Mouse (Mus musculus) retina, postnatal 7 days (tissue): Measurements from ENCODE around the gene Sphk2.
"Not testable (repeated sequence)": the region's sequence is repeated elsewhere in the genome, so short reads cannot be mapped to it uniquely, and the experiment has no call there.

ENCODE experiments used
- DNase-seq: peaks from one replicate; pipeline ENCODE4 v3.0.0-alpha.2; 2012; ENCODE audit warnings: low read depth, low spot score

Sphk2 gene

GRCm38 (mm10) chr7:45693921-45694591 lies 23.7 kb downstream of the Sphk2 start, which contains the start of gene Sec1:
Sec1 (minus strand) TSS chr7:45694402.
- no peak for DNase-seq

- DNase-seq = no peak
Measured at GRCm38 (mm10) chr7:45692364-45692763, 25.4 kb downstream of the Sphk2 start.

GRCm38 (mm10) chr7:45689800-45690199 lies 28.0 kb downstream of the Sphk2 start:
- DNase-seq = no peak

GRCm38 (mm10) chr7:45689099-45689498 lies 28.7 kb downstream of the Sphk2 start:
- DNase-seq = no peak

GRCm38 (mm10) chr7:45686841-45687240 lies 31.0 kb downstream of the Sphk2 start:
- DNase-seq = no peak

GRCm38 (mm10) chr7:45685811-45686210 lies 32.0 kb downstream of the Sphk2 start:
- DNase-seq = no peak

- DNase-seq = no peak
Measured at GRCm38 (mm10) chr7:45683396-45684050, 34.3 kb downstream of the Sphk2 start, which contains the start of gene Ntn5. Ntn5 (plus strand) TSS chr7:45684022.

- peak; percentile 83 for DNase-seq
Measured at GRCm38 (mm10) chr7:45682144-45683126, 35.4 kb downstream of the Sphk2 start.

GRCm38 (mm10) chr7:45681046-45681736 lies 36.6 kb downstream of the Sphk2 start:
- no peak for DNase-seq

- no peak for DNase-seq
Measured at GRCm38 (mm10) chr7:45679966-45680621, 37.7 kb downstream of the Sphk2 start.

- DNase-seq = no peak
Measured at GRCm38 (mm10) chr7:45678513-45678912, 39.3 kb downstream of the Sphk2 start.

GRCm38 (mm10) chr7:45677627-45678295 lies 40.0 kb downstream of the Sphk2 start:
- DNase-seq = no peak

- DNase-seq = no peak
Measured at GRCm38 (mm10) chr7:45668921-45669320, 48.9 kb downstream of the Sphk2 start.

GRCm38 (mm10) chr7:45667761-45668160 lies 50.0 kb downstream of the Sphk2 start:
- no peak for DNase-seq

- no peak for DNase-seq
Measured at GRCm38 (mm10) chr7:45666161-45666560, 51.6 kb downstream of the Sphk2 start, which contains the start of gene Fut2. Fut2 (minus strand) TSS chr7:45666394.

GRCm38 (mm10) chr7:45665303-45666138 lies 52.3 kb downstream of the Sphk2 start:
- DNase-seq = no peak

- DNase-seq = not testable (repeated sequence)
Measured at GRCm38 (mm10) chr7:45661702-45662101, 56.1 kb downstream of the Sphk2 start.

- no peak for DNase-seq
Measured at GRCm38 (mm10) chr7:45660746-45661478, 56.9 kb downstream of the Sphk2 start.
